Mouse (Mus musculus) G1E (cell line): ENCODE data around the gene 1810043G02Rik.

Source experiments
- CTCF ChIP-seq: IDR thresholded peaks from 2 replicates; pipeline ENCODE4 v1.5.1; 2012; ENCODE audit warnings: low read depth, low read length, inconsistent platforms, mixed read lengths
- GATA2 ChIP-seq: IDR thresholded peaks from 2 replicates; pipeline ENCODE4 v1.6.1; 2012; ENCODE audit warnings: low read depth, low read length, inconsistent platforms, borderline replicate concordance
- POLR2AphosphoS5 ChIP-seq: IDR thresholded peaks from 2 replicates; pipeline ENCODE4 v1.6.1; 2012; ENCODE audit warnings: low read depth, low read length, inconsistent platforms; ENCODE audit not compliant: insufficient replicate concordance
- TAL1 ChIP-seq: conservative IDR thresholded peaks from 2 replicates; pipeline ENCODE4 v1.6.1; 2012; ENCODE audit warnings: low read depth, low read length, inconsistent platforms, mixed read lengths

GRCm38 (mm10) chr10:77976458-77977150, 1.7 kb upstream of the 1810043G02Rik start:
- TF ChIP-seq CTCF = no peak
- TF ChIP-seq POLR2AphosphoS5 = no peak
- TF ChIP-seq TAL1 = no peak
- no peak for TF ChIP-seq GATA2
